Mouse (Mus musculus) CD4-positive, CD25-positive, alpha-beta regulatory T cell (primary cell): Measurements from ENCODE around the gene Serpina6. TPM values are rescaled to one million over a fixed set of nuclear protein-coding genes. Genes with fewer than 3 reads are reported as not detected.

ENCODE experiments used
- polyA plus RNA-seq: library from polyadenylated mRNA; unstranded; fragments of 100-300 nt; shearing (Covaris generic); gene quantifications from one replicate; pipeline ENCODE4 v1.2.1, GENCODE M21; 2017

Serpina6 gene
- not detected for polyA plus RNA-seq

DNA sequence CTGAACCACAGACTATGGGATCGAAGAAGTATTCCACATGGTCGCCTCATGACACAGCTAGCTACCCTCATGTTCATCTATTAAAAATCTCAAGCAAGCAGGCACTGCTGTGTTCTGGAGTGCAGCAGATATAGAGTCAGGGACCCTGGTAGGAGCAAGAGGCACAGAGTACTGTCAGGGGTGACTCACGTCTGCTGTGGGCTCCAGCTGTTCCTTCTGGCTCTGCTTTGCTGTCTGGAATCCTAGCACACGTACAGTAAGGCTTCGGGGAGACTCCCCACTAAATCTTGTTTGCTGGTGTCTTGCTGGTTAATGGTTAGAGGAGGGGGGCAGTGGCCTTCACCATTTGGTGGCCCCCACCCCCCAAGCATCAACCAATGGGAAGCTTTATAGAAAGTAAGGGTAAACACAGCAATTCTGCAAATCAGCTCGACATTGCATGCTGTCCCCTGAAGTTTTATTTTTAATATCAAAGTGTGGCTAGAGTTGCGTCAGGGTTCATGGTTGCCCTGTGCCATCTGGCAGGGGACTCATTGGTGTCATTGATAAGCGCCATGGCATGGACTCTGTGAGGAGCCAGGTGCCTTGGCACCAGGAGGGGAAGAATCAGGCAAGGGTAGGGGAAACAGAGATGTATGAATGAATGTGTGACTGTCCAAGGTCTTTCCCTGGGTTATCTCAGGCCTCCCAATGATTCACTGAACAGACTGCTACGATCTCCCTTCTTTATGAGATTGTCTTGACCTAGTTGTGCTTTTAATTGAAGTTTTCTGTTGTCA lies at the start of gene Serpina6:
Gene Serpina6 (minus strand): TSS at position 365 of the 779 bp plus-strand sequence.

DNA sequence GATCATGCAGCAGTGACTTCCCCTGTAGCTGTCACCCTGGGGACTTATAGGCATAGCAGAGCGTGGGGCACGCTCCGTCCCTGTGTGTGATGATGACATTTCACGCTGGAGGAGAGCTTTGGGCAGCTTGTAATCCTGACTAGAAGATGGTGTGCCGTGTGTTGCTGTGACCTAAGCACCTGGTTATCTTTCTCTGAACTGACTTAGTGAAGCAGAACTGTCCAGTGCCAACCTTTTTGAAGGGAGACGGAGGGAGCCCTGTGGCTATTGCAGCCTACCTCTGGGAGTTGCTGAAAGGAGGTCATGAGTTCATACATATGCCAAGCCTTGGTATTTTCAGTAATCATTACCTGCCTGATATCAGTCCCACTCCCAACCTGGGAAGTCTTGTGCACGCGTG lies 38.4 kb upstream of the Serpina6 start, which contains the start of gene Serpina1f:
Gene Serpina1f (minus strand): TSS at position 101 of the 400 bp plus-strand sequence.

GRCm38 (mm10) chr12:103676039-103676438 lies 19.0 kb upstream of the Serpina6 start, which contains the start of gene Serpina16:
Gene Serpina16, minus strand, starts transcription at chr12:103676139.

DNA sequence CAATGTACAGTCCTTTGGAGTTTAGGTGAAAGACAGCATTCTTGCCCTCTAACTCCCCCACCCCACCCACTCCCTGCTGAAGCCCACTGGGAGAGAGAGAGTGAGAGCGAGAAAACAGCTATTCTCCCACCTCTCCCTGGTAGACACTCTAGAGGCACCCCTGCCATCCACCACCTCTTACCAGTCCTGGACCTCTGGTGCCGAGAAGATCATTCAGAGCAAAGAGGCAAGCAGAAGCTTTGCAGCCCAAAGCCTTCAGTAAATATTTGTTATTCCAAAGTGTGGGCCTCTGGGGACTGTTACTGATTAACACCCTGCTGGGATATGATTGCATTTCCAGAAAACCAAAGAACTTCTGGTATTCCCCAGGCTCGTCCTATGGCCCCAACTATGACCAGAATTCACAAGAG lies 25.8 kb downstream of the Serpina6 start, which contains the start of gene Serpina10:
Gene Serpina10 (minus strand): TSS at position 242 of the 410 bp plus-strand sequence.

Other genes starting within 250 kb of the Serpina6 start
- 1.3 TPM for gene 9330161L09Rik, start 249.4 kb downstream of the Serpina6 start, polyA plus RNA-seq
- gene Ddx24, start 231.4 kb downstream of the Serpina6 start, polyA plus RNA-seq, result 184 TPM
- 375 TPM for gene Ifi27, start 223.0 kb downstream of the Serpina6 start, polyA plus RNA-seq
- 1,287 TPM for gene Ifi27l2a, start 213.5 kb downstream of the Serpina6 start, polyA plus RNA-seq
- not detected for gene Ifi27l2b, start 200.0 kb downstream of the Serpina6 start, polyA plus RNA-seq
- 0.12 TPM for gene Ppp4r4, start 124.9 kb downstream of the Serpina6 start, polyA plus RNA-seq
- gene Serpina10, start 25.8 kb downstream of the Serpina6 start, polyA plus RNA-seq, result not detected
- not detected for gene Serpina16, start 18.9 kb upstream of the Serpina6 start, polyA plus RNA-seq
- not detected for gene Serpina1f, start 38.3 kb upstream of the Serpina6 start, polyA plus RNA-seq
- gene Serpina1d, start 116.4 kb upstream of the Serpina6 start, polyA plus RNA-seq, result not detected
- not detected for gene Serpina1b, start 173.2 kb upstream of the Serpina6 start, polyA plus RNA-seq
- gene Serpina1a, start 206.3 kb upstream of the Serpina6 start, polyA plus RNA-seq, result not detected
- not detected for gene Serpina1c, start 247.7 kb upstream of the Serpina6 start, polyA plus RNA-seq